Mouse (Mus musculus): ENCODE measurements around the gene Mef2c.

The Mef2c gene

DNA sequence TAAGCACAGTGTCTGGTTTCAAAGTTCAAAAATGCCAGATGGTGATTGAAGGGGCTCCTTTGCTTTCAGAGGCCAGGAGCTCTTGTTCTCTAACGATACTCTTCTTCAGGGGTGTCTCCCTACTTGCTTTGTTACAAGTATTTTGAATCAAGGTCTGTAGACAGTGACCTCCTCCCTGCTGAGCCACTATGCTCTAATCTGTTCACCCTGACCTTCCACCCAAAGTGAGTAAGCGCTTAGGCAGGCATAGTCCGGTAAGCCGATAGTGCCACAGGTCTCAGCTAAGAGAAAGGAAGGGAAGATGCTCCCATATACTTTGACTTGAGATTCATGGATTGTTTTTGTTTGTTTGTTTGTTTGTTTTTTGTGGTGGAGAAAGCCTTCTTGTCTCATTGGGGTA lies 69.5 kb downstream of the Mef2c start:
- DNase-seq, result no peak

DNA sequence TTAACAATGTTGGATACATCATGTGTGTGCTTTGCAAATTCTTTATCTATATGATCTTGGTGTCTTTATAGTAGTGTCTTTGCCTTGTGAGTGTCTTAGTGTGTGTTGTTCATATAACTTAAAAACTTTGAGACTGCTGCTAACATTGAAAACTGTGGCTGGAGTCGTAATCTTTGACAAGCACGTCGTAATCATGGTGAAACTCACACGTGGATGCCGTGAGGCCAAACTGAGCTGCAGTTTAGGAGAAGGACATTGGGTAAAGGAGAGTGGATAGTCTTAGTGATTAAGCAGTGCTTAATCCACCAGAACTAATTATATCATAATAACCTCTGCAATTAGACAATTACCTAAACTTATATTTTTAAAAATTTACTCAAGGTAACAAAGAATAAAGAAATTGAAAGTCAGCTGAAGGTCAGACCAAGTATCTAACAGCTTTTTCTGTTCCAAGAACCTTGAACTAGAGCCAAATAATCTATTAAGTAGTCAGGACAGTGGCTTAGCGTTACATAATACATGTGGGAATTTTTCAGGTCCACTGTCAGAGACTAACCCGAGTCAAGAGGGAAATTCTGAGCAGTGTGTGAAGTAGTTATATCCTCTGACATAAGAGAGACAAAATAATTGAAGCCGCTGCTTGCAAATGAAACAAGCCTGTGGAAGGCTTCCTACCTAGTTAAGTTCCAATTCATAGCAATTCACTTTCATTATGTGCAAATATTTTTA lies 70.2 kb downstream of the Mef2c start:
- DNase-seq, result no peak

DNA sequence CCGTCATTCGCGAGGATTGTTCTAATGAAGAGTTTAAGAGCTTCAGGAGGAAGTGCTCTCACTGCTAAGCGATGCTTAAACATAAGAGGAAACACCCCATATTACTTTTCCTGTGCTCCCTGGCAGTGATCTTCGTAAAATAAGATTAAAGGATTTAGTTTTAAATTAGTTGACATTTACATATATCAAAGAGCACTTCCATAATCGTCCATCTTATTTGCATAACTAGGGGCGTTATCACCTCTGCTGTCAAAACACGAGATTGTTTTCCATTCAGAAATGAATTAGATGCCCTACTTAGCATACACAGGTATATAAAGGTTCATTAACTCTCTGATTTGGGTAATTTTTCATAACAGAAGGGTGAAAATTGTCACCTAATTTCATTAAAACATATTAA lies 71.0 kb downstream of the Mef2c start:
- no peak for DNase-seq

DNA sequence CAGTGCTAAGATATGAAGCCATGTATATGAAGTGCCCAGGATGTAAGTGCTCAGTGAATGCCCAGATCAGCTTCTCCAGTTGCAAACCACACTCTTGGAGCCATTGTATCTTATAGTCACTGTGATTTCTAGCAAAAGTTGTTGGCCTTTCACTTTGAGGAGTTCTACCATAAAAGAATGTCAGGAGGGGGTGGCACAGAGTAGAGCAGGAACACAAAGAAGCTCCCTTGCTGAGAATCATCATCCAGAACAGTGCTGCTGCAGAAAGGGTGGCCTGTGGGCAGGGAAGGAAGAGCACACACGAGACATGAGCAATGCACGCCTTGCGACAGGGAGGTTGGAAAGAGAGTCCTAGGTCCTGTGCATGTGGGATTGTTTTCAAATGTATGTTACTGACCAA lies 75.6 kb downstream of the Mef2c start:
- DNase-seq, result no peak

DNA sequence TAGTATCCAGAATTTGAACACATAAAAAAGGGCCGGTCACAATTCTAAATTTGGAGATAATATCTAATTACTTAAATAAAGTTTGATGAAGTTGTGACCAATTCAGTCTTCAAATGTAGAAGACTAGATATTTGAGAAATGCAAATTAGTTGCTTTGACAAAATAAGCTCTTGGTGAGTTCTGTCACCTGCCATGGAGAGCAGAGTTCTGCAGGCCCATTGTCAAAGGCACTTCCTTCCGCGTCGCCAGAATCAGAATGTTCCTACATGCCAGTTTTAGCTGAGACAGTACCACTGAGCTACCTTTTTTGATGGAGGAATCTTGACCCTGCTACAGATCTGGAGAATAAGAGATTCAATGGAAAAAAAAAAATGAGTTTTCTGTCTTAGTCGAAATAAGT lies 77.0 kb downstream of the Mef2c start:
- DNase-seq, result peak in 1 of 2 experiments; percentile 40

DNA sequence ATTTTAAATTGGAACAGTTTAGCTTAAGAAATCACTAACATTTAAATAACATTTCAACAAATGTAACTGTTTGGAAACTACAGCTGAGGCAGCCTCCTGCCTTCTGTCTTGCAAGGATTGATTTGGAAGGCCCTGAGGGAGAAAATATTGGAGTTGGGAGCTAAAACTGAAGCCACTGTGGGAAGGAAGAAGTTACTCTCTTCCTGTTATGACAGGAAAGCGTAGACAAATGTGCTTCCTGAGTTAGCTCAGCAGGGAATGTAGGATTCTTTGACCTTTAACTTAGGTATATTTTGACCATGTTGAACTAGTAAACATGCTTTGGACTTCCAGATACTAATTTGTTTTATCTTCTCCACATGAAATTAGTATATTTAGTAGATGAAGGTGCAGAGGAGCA lies 78.7 kb downstream of the Mef2c start:
- DNase-seq, result no peak

DNA sequence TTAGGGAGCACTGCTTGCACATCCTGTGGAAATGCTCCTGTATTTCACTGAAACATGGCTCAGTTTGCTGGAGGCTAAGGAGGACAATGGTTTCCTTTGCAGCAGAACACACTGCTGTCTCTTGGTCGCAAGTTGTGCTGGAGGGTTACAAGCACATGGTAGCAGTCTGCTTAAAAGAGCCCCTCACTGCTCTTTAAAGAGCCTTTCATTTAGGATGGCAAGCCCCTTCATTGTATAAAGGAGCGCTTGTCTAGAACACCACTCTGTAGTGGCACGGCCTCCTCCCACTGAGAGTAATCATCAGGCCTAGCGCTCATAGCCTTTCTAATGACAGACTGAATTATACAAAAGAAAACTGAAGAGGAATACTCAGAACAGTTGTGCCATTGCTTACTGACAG lies 80.0 kb downstream of the Mef2c start:
- DNase-seq, result no peak

DNA sequence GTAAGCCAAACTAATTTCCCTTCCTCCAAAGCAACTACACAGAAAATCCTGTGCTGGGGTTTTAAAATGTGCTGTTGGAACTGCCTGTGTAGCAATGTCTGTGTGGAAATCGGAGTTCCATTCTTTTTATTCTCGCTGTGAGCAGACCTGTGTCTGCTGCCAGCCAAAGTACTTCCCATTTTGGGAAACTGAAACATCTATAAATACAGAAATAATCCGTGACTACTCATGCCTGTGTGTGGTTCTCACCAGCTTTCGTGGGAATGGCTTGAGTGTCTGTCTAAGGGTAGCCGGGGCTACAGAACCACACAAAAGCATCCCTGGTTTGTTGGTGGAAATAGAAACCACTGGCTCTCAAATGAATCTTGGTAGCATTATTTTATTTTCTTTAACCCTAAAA lies 81.5 kb downstream of the Mef2c start:
- DNase-seq, result no peak

DNA sequence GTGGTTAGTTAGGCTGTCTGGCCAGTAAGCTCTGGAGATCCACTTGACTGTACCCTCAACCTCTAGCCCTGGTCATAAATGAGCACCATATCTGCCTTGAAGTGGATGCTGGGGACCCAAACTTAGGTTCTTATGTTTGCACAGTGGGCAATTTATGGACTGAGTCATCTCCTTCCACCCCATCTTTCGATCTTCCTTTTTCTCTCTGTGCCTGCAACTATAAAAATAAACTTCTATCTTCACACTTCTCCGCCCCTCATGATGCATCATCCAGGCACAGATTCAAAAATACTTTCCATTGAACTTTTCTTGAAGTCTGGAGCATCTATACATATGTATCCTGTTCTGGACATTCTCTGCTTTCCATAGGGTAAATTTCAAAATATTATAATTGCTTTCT lies 84.4 kb downstream of the Mef2c start:
- DNase-seq, result no peak

DNA sequence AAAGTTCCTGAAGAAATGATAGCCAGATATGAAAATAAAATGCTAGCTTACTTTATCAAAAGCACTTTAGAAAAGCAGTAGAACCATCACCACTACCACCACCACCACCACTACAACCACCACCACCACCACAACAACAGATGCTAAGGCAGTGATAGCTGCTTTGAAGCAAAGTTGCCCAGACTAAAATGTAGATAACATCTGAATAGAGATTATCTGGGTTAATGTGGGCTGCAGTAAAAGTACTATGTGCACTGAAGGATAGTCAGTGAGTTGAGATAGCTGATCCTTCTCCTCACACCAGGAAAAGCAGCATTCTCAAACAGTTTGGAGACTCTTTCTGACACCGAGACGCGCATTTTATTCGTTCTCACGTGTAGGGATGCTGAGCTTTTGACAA lies 87.1 kb downstream of the Mef2c start:
- DNase-seq, result no peak

DNA sequence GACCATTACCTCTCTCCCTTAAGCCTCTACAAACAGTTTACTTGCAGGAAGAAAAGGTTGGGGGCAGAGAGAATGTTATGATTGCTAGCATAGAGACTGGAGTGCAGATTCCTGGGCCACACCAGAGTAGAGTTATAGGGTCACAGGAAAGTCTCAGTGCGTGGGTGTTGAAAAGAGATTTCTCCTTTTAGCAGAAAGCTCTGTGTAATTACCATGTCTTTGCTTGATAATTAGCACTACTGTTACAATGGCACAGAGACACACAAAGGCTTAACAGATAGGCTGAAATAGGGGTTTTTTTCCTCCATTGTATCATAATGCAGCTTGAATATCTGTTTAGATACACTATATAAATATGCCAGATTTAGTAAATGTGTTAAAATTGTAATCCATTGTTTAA lies 91.6 kb downstream of the Mef2c start:
- DNase-seq, result no peak

DNA sequence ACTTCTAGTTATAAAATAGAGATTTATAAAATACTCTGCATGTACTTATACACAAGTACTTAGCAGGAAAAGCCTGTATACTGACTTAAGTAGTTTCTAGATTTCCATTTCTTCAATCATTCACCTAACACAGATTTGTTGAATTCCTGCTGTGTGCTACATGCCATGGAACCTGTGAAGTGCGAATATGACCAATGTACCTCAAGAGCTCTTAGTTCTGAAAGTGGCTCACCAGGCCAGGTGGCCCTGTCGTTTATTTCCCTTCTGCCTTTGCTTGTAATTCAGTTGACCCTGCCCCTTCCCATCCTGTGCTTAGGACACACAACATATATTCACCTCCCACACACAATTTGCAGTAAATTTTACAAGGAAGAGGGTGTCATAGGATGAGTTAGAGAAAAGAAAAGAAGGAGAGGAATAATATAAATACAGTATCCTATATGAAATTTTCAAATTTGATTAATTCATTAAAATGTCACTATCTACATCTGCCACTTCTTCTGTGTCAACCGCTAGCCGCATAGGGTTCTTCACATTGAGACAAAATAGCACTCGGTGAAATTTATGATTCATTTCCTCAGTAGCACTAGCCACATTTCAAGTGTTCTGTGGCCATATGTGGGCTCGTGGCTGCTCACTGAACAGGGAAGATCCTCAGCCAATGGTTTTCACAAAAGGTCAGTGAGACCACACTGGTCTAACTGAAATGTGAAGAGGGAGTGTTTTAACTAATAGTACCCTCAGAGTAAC lies 93.3 kb downstream of the Mef2c start:
- no peak for DNase-seq

DNA sequence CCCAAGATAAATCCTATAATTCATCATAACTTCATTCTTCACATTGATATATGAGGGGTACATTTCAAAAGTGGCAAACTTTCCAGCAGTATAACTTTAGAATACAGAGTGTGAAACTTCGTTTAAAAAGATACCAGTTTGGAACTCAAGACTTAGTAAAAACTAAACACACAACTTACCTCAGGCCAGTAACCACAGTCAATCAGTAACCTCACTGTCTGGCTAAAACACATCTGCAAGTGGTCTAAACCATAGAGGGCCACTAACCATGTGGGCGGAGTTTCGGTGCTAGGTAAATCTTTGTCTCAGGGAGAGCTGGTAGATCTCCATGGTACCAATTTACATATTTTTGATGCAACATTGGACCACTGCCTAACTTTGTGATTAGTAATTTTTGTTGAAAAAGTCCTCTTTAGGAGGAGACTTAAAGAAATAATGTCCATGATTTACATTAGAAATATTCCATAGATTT lies 93.9 kb downstream of the Mef2c start:
- no peak for DNase-seq

DNA sequence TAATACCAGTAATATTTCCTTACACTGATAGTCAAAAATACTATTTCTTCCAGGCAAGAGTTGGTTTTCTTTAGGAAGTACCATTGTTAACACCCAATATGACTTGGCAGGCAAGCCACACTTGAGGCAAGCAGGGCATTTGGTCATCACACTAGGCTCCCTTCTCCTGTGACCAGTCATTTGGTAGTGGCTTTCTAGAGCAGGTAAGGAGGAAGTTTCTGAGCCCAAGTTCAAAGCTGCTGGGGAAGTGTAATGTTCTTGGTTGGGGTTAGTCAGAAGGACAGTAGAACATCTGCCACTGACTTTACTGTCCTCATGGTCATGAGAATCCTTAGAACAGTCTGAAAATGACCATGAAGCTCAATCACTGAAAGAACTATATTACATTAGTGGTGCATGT lies 96.5 kb downstream of the Mef2c start:
- no peak for DNase-seq

DNA sequence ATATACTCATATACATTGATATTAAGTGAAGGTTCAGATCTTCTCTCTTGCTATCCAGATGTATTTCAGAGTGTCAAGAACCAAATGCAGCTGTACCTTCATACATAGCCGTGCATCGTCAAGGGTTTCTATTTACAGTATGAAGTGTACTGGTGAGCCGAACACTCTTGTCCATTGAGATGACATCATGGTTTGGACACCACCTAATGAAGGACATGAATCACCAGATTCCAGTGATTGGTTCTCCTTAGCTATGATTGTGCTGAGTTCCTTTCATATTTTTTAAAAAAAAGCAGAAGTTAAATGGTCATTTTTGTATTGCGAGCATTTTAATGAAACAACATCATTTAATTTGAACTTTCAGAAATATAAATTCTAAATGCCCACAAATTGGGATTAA lies 97.9 kb downstream of the Mef2c start:
- DNase-seq, result no peak

DNA sequence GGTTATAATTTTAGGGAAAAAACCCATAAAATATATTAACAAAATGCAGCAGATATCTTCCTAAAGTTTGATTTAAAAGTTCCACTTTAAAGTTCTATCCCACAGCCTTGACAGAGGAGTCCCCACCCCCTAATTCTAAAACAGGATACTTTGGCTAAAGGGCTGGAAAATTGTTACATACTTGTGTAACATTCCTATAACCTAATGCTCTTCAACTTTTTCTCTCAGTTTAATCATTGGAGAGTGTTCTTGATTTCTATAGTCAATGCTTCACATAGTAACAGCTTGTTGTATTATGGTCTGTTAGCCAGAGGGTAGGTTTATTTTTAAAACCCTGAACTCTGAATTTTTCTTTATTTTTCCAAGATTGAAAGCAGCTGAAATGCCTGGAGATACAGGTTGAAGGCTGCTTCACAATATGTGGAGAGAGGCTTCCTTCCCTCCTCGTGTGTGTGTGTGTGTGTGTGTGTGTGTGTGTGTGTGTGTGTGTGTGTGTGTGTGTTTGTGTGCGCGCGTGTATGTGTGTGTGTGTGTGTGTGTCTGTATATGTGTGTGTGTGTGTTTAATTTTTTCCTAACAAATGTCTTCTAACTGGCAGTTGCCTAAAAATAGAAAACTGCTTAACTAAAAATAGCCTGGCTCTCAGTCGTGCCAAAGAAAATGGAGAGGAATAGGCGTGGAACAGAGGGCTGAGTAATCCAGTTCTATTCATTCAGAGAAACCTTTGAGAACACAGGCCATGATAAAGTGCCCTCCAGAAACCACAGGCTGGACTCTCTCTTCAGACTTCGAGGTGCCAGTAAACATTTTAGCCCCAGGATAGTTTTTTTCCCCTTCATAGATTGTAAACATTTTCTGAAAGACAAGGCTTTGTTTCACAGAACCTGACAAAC lies 99.8 kb downstream of the Mef2c start:
- peak; percentile 28 to 38 for DNase-seq

DNA sequence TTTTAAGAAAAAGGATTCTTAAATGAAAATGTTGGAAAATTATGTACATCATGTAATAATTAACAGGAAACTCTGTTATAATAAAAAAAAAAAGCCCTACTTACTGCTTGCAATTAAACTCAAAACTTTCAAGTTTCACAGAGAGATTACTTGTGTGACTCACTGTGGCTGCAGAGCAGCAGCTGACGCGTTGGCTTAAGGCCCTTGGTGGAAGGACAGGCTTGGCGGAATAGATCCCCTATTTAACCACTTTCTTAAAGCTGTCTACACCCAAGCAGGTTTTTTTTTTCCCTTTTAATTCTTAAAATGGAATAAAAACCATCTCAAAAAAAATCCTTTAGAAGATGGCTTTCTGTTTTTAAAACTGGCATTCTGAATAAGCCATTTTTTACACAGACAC lies 100.5 kb downstream of the Mef2c start:
- peak in 1 of 2 experiments; percentile 43 for DNase-seq

DNA sequence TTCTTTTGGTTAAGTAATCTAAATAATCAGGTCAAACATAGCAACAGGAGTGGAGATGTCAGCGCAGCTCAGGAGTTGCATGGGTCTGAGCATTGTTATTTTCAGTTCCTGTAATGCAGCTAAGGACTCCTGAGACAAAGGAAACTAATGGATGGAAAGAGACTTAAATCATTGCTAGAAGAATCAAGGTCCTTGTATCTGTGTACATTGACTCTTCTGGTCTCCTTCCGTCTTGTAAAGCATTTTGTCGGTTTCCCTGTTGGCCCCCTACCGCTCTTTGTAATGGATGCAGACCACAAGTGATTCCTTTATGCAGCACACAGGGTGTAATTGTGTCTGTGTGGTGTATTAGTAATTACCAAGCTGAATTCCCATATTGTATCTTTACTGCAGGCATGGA lies 101.0 kb downstream of the Mef2c start:
- no peak for DNase-seq

DNA sequence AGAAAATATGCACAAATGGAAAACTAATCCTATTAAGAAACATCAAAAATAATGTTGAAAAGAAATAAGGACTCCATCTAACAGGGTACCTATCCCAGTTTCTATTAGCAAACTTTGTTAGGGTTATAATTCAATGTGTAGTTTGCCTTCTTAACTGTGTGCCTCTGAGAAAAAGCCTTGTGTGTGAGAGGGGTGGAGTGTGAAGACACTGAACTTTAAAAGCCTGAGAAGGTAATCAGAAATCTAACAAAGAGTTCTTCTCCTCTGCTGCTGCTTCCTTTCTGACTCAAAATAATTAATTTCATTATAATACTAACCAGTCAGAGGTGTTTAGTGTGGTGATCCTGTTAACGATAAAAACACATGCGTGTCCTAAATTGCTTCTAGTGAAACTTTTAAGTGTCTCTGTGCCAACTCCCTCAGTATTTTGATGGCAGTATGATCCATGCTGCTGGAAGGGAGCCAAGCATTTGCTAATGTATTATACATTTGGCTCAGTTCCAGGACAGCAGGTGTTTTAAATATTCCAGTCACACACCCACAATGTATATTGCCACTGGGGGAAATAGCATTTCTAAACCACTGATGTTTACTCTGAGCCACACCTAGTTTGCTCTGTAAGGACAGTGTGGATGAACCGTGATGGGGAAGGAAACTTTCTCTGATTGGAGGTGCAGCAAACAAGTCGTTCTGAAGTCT lies 104.2 kb downstream of the Mef2c start:
- DNase-seq, result no peak

DNA sequence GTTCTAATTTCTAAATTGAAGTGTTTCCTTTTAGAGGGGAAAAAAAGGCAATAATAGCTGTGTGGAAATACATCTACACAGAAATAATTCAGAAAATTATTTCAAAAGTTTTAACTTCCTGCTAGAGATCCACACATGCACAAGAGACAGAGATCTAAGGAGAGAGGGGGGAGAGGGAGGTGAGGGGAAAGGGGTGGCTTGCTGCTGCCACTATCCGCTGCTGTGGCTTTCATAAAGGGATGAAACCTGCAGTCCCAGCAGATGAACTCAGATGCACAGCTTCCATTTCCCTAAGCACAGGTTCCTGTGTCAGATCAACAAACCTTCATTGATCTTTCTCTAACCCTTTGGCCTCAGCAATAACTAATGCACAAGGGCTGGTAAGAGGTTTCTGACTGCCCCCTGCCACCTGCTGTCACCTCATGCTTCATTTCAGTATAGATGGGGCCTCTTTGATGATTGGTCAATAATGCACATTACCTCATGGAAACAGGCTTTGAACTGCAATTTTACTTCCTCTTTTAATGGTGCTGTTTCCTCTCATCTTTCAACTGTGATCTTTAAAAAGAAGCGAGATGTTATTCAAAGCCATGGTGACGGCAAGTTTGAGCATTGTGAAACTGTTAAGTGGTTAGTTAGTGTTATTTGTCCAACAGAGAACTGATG lies 105.2 kb downstream of the Mef2c start:
- no peak for DNase-seq

DNA sequence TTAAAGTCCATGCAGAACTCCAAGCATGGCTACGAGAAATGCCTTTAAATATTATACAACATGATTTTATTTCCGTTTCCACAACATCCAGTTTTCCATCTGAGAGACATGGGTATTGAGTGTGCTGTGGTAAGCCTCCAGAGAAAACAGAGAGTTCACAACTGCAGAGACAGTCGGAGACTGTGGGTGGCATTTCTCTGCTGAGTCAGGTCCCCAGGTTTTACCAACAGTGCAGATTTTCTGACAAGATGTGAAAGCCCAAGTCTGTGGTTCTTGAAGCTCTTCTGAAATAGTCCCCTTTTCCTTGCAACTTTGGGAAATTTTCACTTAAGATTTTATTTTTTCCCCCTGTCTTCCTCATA lies 105.7 kb downstream of the Mef2c start:
- DNase-seq, result no peak

DNA sequence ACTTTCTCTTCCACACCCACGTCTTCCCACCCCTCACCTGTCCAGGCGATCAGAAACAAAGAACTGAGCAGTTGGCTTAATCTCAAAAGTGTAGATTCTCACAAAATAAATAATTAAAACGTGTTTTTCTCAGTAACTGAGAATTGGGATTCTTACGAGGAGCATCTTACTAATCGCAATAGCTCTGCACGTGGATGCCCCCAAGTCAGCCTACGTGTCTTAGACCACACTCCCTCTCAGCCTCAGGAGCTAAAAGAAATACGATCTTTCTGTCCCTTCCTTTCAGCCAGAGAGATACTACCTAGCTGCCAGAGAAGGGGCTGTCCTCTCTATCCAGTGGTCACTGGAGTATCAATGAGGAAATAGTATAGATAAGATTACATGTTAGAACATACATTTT lies 106.3 kb downstream of the Mef2c start:
- DNase-seq, result no peak
